Mouse (Mus musculus): ENCODE measurements around the gene Gm21988. TPM values are rescaled to one million over a fixed set of nuclear protein-coding genes. Genes with fewer than 3 reads are reported as not detected.

Gm21988 gene
- polyA plus RNA-seq (2014; fragmentation: Nextera tagmentation; extraction: Ambion mirVana) = 8.2 and 10.5 TPM in 2 replicates

GRCm38 (mm10) chr11:70239541-70240279 is at the start of gene Gm21988, which contains the start of gene Rnasek:
Gm21988 (minus strand) TSS chr11:70239830.
Rnasek (minus strand) TSS chr11:70239842.
- DNase-seq (ENCODE audit: low spot score) (peak; percentile 88), ATAC-seq (ENCODE audit: insufficient number of reproducible peaks, low FRiP score, low TSS enrichment, low read depth) (peak; percentile 31; the same call in 1 of the 2 replicates)
- peaks cover 3% of the 10 kb centered on the region; the same call in 1 of the 2 replicates for H3K36me3 ChIP-seq (ENCODE audit: control insufficient read depth, insufficient read depth, low read length)
- H3K9ac ChIP-seq (ENCODE audit: low read length) = peak within 1 kb of the TSS; percentile 84
- peak within 1 kb of the TSS; percentile 75 for H3K27ac ChIP-seq (replicated peaks; ENCODE audit: low read depth, low read length)
- no peaks in the 10 kb centered on the region for H3K27me3 ChIP-seq (ENCODE audit: control insufficient read depth, insufficient read depth, low read length)
- peak within 1 kb of the TSS; percentile 89 for H3K4me3 ChIP-seq (ENCODE audit: low read depth, low read length)
- peaks cover 13% of the 10 kb centered on the region for H3K4me1 ChIP-seq (ENCODE audit: control insufficient read depth, insufficient read depth, low read length)
- H3K9me3 ChIP-seq (ENCODE audit: control insufficient read depth, low read length) = no peaks in the 10 kb centered on the region
- peak within 1 kb of the TSS; percentile 93 for H3K4me2 ChIP-seq (ENCODE audit: low read depth, severe bottlenecking)
- WGBS = 0% methylated on average over 29 of the region's 35 CpGs

DNA sequence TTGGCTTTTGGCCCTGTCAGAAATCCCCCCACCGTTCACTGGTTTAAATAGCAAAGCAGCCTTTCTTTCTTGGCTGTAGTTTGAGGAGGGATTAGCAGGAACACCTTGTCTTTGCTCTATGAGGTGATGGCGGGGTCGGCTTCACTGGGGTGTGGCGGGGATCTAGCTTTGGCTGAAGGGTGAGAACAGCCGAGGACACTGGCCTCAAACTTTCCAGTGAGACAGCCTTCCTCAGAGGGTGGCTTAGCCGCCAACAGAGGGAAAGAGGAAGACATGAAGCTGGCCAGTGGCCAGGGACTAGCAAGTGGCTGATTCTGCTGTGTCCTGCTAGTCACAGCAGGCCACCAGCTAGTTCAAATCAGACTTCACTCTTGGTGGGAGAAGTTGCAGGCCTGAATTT is 49.6 kb upstream of the Gm21988 start:
- ATAC-seq (ENCODE audit: insufficient number of reproducible peaks, low FRiP score, low TSS enrichment, low read depth) (no peak), DNase-seq (ENCODE audit: low spot score) (no peak)
- no peaks in the 10 kb centered on the region for H3K9me3 ChIP-seq (ENCODE audit: control insufficient read depth, low read length)
- H3K27me3 ChIP-seq (ENCODE audit: control insufficient read depth, insufficient read depth, low read length) = no peaks in the 10 kb centered on the region
- H3K4me1 ChIP-seq (ENCODE audit: control insufficient read depth, insufficient read depth, low read length) = no peaks in the 10 kb centered on the region
- H3K4me3 ChIP-seq (ENCODE audit: low read depth, low read length) = no peak overlapping the region
- 53% methylated on average over 6 of the region's 6 CpGs for WGBS
- H3K4me2 ChIP-seq (ENCODE audit: low read depth, severe bottlenecking) = no peak overlapping the region
- no peak overlapping the region for H3K9ac ChIP-seq (ENCODE audit: low read length)
- no peaks in the 10 kb centered on the region for H3K36me3 ChIP-seq (ENCODE audit: control insufficient read depth, insufficient read depth, low read length)
- no peak overlapping the region for H3K27ac ChIP-seq (replicated peaks; ENCODE audit: low read depth, low read length)

DNA sequence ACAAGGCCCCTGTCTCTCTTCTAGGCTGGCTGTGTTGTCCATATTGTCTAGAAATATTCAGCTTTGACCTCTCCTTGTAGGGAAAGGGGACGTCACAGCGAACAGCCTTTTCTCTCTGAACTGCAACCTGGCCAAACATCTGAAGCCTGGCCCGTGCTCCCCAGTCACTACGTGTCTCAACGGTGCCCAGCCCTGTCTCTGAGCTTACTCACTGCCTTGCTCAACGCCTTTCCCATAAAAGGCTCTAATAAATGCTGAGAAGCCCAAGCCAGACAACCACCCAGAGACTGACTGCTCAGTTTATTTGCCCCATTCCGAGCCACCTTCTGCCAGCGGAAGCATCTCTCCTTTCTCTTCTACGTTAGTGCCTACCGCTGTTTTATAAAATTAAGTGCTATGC is 48.5 kb upstream of the Gm21988 start:
- H3K27me3 ChIP-seq (ENCODE audit: control insufficient read depth, insufficient read depth, low read length) = no peaks in the 10 kb centered on the region
- H3K9ac ChIP-seq (ENCODE audit: low read length) = no peak overlapping the region
- H3K27ac ChIP-seq (replicated peaks; ENCODE audit: low read depth, low read length) = no peak overlapping the region
- DNase-seq (ENCODE audit: low spot score) (no peak), ATAC-seq (ENCODE audit: insufficient number of reproducible peaks, low FRiP score, low TSS enrichment, low read depth) (no peak)
- H3K4me1 ChIP-seq (ENCODE audit: control insufficient read depth, insufficient read depth, low read length) = no peaks in the 10 kb centered on the region
- 70% methylated on average over 10 of the region's 10 CpGs for WGBS
- H3K4me3 ChIP-seq (ENCODE audit: low read depth, low read length) = no peak overlapping the region
- H3K4me2 ChIP-seq (ENCODE audit: low read depth, severe bottlenecking) = no peak overlapping the region
- no peaks in the 10 kb centered on the region for H3K36me3 ChIP-seq (ENCODE audit: control insufficient read depth, insufficient read depth, low read length)
- no peaks in the 10 kb centered on the region for H3K9me3 ChIP-seq (ENCODE audit: control insufficient read depth, low read length)

DNA sequence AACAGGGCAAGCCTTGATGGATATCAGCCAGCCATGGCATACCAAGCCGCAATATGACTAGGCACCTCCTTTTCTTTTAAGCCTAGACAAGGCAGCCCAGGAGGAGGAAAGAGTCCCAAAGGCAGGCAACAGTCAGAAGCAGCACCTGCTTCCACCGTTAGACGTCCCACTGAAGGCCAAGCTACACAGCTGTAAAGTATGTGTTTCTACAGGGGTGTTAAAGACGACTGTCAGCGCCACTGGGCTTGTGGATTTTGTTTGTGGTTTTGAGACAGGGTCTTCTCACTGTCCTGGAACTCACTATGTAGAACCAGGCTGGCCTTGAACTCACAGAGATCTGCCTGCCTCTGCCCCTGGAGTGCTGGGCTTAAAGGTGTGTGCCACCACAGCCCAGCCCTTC is 46.1 kb upstream of the Gm21988 start:
- Histone ChIP-seq H3K4me3 (ENCODE audit: low read depth, low read length) (no peak overlapping the region), H3K4me1 (ENCODE audit: control insufficient read depth, insufficient read depth, low read length) (no peaks in the 10 kb centered on the region), H3K27ac (replicated peaks; ENCODE audit: low read depth, low read length) (no peak overlapping the region), H3K4me2 (ENCODE audit: low read depth, severe bottlenecking) (no peak overlapping the region), H3K9ac (ENCODE audit: low read length) (no peak overlapping the region), H3K27me3 (ENCODE audit: control insufficient read depth, insufficient read depth, low read length) (no peaks in the 10 kb centered on the region), H3K9me3 (ENCODE audit: control insufficient read depth, low read length) (no peaks in the 10 kb centered on the region), H3K36me3 (ENCODE audit: control insufficient read depth, insufficient read depth, low read length) (no peaks in the 10 kb centered on the region)
- 75% methylated on average over 5 of the region's 5 CpGs for WGBS
- DNase-seq (ENCODE audit: low spot score) (no peak), ATAC-seq (ENCODE audit: insufficient number of reproducible peaks, low FRiP score, low TSS enrichment, low read depth) (no peak)

GRCm38 (mm10) chr11:70284757-70285156 is 45.1 kb upstream of the Gm21988 start:
- no peaks in the 10 kb centered on the region for H3K36me3 ChIP-seq (ENCODE audit: control insufficient read depth, insufficient read depth, low read length)
- H3K9ac ChIP-seq (ENCODE audit: low read length) = no peak overlapping the region
- H3K4me3 ChIP-seq (ENCODE audit: low read depth, low read length) = no peak overlapping the region
- H3K27ac ChIP-seq (replicated peaks; ENCODE audit: low read depth, low read length) = no peak overlapping the region
- H3K27me3 ChIP-seq (ENCODE audit: control insufficient read depth, insufficient read depth, low read length) = no peaks in the 10 kb centered on the region
- no peaks in the 10 kb centered on the region for H3K9me3 ChIP-seq (ENCODE audit: control insufficient read depth, low read length)
- no peak overlapping the region for H3K4me2 ChIP-seq (ENCODE audit: low read depth, severe bottlenecking)
- no peaks in the 10 kb centered on the region for H3K4me1 ChIP-seq (ENCODE audit: control insufficient read depth, insufficient read depth, low read length)
- DNase-seq (ENCODE audit: low spot score) (no peak), ATAC-seq (ENCODE audit: insufficient number of reproducible peaks, low FRiP score, low TSS enrichment, low read depth) (no peak)
- WGBS = 77% methylated on average over 3 of the region's 3 CpGs

DNA sequence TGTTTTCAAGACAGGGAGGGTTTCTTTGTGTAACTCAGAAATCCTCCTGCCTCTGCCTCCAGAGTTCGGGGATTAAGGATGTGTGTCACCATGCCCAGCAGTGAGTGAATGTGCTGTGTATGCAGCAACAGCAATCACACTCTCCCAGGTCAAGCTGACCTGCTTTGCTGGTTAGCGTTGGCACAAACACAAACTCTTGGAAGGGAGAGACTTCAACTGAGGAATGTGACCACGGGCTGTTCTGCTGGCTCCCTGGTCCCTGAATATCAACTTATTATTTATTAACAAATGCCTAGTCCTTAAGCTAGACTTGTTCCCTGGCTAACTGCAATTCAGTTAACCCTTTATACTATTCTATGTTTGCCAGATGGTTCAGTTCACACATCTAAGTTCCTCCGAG is 44.0 kb upstream of the Gm21988 start:
- H3K4me1 ChIP-seq (ENCODE audit: control insufficient read depth, insufficient read depth, low read length) = no peaks in the 10 kb centered on the region
- H3K9ac ChIP-seq (ENCODE audit: low read length) = no peak overlapping the region
- no peak for ATAC-seq (ENCODE audit: insufficient number of reproducible peaks, low FRiP score, low TSS enrichment, low read depth)
- H3K4me2 ChIP-seq (ENCODE audit: low read depth, severe bottlenecking) = no peak overlapping the region
- H3K27ac ChIP-seq (replicated peaks; ENCODE audit: low read depth, low read length) = no peak overlapping the region
- no peak for DNase-seq (ENCODE audit: low spot score)
- no peaks in the 10 kb centered on the region for H3K9me3 ChIP-seq (ENCODE audit: control insufficient read depth, low read length)
- no peak overlapping the region for H3K4me3 ChIP-seq (ENCODE audit: low read depth, low read length)
- H3K27me3 ChIP-seq (ENCODE audit: control insufficient read depth, insufficient read depth, low read length) = no peaks in the 10 kb centered on the region
- no peaks in the 10 kb centered on the region for H3K36me3 ChIP-seq (ENCODE audit: control insufficient read depth, insufficient read depth, low read length)
- 81% methylated on average over 4 of the region's 4 CpGs for WGBS

DNA sequence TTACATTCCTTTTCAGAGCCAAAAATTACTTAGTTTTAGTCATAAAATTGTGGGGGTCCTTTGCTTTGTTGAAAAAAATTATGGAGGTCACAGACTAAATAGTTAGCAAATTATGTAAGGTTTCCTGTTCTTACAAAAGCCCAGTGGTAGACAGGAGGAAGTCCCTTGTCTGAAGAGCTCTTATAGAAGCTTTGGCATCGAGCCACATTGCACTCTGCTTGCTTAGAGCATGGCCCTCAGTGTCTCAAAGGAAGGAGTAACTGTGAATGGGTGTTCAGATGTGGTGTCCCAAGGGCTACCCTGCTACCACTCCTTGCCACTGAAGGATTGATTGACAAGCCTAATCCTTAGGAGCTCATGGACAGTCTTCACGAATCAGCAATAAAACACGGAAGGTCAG is 40.8 kb upstream of the Gm21988 start:
- H3K36me3 ChIP-seq (ENCODE audit: control insufficient read depth, insufficient read depth, low read length) = no peaks in the 10 kb centered on the region
- DNase-seq (ENCODE audit: low spot score) (no peak), ATAC-seq (ENCODE audit: insufficient number of reproducible peaks, low FRiP score, low TSS enrichment, low read depth) (no peak)
- 81% methylated on average over 3 of the region's 3 CpGs for WGBS
- no peaks in the 10 kb centered on the region for H3K27me3 ChIP-seq (ENCODE audit: control insufficient read depth, insufficient read depth, low read length)
- no peaks in the 10 kb centered on the region for H3K4me1 ChIP-seq (ENCODE audit: control insufficient read depth, insufficient read depth, low read length)
- H3K9ac ChIP-seq (ENCODE audit: low read length) = no peak overlapping the region
- H3K4me2 ChIP-seq (ENCODE audit: low read depth, severe bottlenecking) = no peak overlapping the region
- H3K4me3 ChIP-seq (ENCODE audit: low read depth, low read length) = no peak overlapping the region
- no peaks in the 10 kb centered on the region for H3K9me3 ChIP-seq (ENCODE audit: control insufficient read depth, low read length)
- H3K27ac ChIP-seq (replicated peaks; ENCODE audit: low read depth, low read length) = no peak overlapping the region

GRCm38 (mm10) chr11:70278961-70279360 is 39.3 kb upstream of the Gm21988 start:
- no peaks in the 10 kb centered on the region for H3K27me3 ChIP-seq (ENCODE audit: control insufficient read depth, insufficient read depth, low read length)
- no peak overlapping the region for H3K4me3 ChIP-seq (ENCODE audit: low read depth, low read length)
- no peaks in the 10 kb centered on the region for H3K4me1 ChIP-seq (ENCODE audit: control insufficient read depth, insufficient read depth, low read length)
- DNase-seq (ENCODE audit: low spot score) (no peak), ATAC-seq (ENCODE audit: insufficient number of reproducible peaks, low FRiP score, low TSS enrichment, low read depth) (no peak)
- H3K27ac ChIP-seq (replicated peaks; ENCODE audit: low read depth, low read length) = no peak overlapping the region
- no peak overlapping the region for H3K4me2 ChIP-seq (ENCODE audit: low read depth, severe bottlenecking)
- 91% methylated on average over 3 of the region's 3 CpGs for WGBS
- H3K9ac ChIP-seq (ENCODE audit: low read length) = no peak overlapping the region
- no peaks in the 10 kb centered on the region for H3K36me3 ChIP-seq (ENCODE audit: control insufficient read depth, insufficient read depth, low read length)
- no peaks in the 10 kb centered on the region for H3K9me3 ChIP-seq (ENCODE audit: control insufficient read depth, low read length)

GRCm38 (mm10) chr11:70271641-70272040 is 32.0 kb upstream of the Gm21988 start:
- Histone ChIP-seq H3K27me3 (ENCODE audit: control insufficient read depth, insufficient read depth, low read length) (no peaks in the 10 kb centered on the region), H3K9me3 (ENCODE audit: control insufficient read depth, low read length) (no peaks in the 10 kb centered on the region), H3K27ac (replicated peaks; ENCODE audit: low read depth, low read length) (no peak overlapping the region), H3K9ac (ENCODE audit: low read length) (no peak overlapping the region), H3K4me3 (ENCODE audit: low read depth, low read length) (no peak overlapping the region), H3K4me2 (ENCODE audit: low read depth, severe bottlenecking) (no peak overlapping the region), H3K4me1 (ENCODE audit: control insufficient read depth, insufficient read depth, low read length) (no peaks in the 10 kb centered on the region), H3K36me3 (ENCODE audit: control insufficient read depth, insufficient read depth, low read length) (no peaks in the 10 kb centered on the region)
- DNase-seq (ENCODE audit: low spot score) (no peak), ATAC-seq (ENCODE audit: insufficient number of reproducible peaks, low FRiP score, low TSS enrichment, low read depth) (no peak)
- 82% methylated on average over 7 of the region's 7 CpGs for WGBS

Data from limb, embryonic 11.5 days (tissue).